Mouse (Mus musculus) midbrain, postnatal 0 days (tissue): ENCODE results near the gene Wdr66. TPM values are rescaled to one million over a fixed set of nuclear protein-coding genes. Genes with fewer than 3 reads are reported as not detected.

Experiments
- ATAC-seq: fragments of 200-750 bp; cut with Nextera tagmentation; 2 replicates; pipeline ENCODE4 v1.8.0; 2017; ENCODE audit warnings: moderate number of reproducible peaks, mild to moderate bottlenecking, moderate TSS enrichment, moderate library complexity; ENCODE audit not compliant: low FRiP score
- DNase-seq: peaks from one replicate; pipeline ENCODE4 v3.0.0-alpha.2; 2015; ENCODE audit warnings: low spot score
- H3K27ac ChIP-seq: fragments of 300-500 bp; sonication (generic); 2 replicates; pipeline ENCODE4 v1.5.1; 2014; ENCODE audit warnings: low read depth, mild to moderate bottlenecking, low read length, mixed read lengths
- H3K27me3 ChIP-seq: fragments of 300-500 bp; sonication (generic); 2 replicates; pipeline ENCODE4 v1.6.1; 2014; ENCODE audit warnings: low read length, control low read depth, mixed read lengths; ENCODE audit not compliant: insufficient read depth
- H3K36me3 ChIP-seq: fragments of 300-500 bp; sonication (generic); 2 replicates; pipeline ENCODE4 v1.6.1; 2014; ENCODE audit warnings: low read length, control low read depth, mixed read lengths; ENCODE audit not compliant: insufficient read depth
- H3K4me1 ChIP-seq: fragments of 300-500 bp; sonication (generic); 2 replicates; pipeline ENCODE4 v1.6.1; 2014; ENCODE audit warnings: mild to moderate bottlenecking, control low read depth, antibody characterized with exemption, low read length, mixed read lengths; ENCODE audit not compliant: insufficient read depth
- H3K4me2 ChIP-seq: fragments of 300-500 bp; sonication (generic); 2 replicates; pipeline ENCODE4 v1.6.1; 2014; ENCODE audit warnings: low read depth, mild to moderate bottlenecking, low read length, mixed read lengths; ENCODE audit not compliant: poor library complexity, severe bottlenecking
- H3K4me3 ChIP-seq: fragments of 300-500 bp; sonication (generic); 2 replicates; pipeline ENCODE4 v1.5.1; 2014; ENCODE audit warnings: low read depth, mild to moderate bottlenecking, low read length, moderate library complexity
- H3K9ac ChIP-seq: fragments of 300-500 bp; sonication (generic); replicated peaks from 2 replicates; pipeline ENCODE4 v1.6.1; 2014; ENCODE audit warnings: mild to moderate bottlenecking, low read length, moderate library complexity, mixed read lengths; ENCODE audit not compliant: poor library complexity, severe bottlenecking
- H3K9me3 ChIP-seq: fragments of 300-500 bp; sonication (generic); 2 replicates; pipeline ENCODE4 v1.6.1; 2016; ENCODE audit warnings: low read length, control low read depth
- CTCF ChIP-seq: IDR thresholded peaks from 2 replicates; pipeline ENCODE4 v1.5.1; 2016; ENCODE audit warnings: antibody characterized with exemption, mild to moderate bottlenecking
- WGBS: fragments of 180-500 bp; shearing (Covaris S2); extraction: QIAGEN DNeasy Blood & Tissue Kit; methylation state at CpG from one replicate; pipeline ENCODE4 v1.1.7; 2014; 5-methylcytosine and 5-hydroxymethylcytosine counted together
- polyA plus RNA-seq: library from polyadenylated mRNA; unstranded; fragments of >200 nt; fragmentation: Nextera tagmentation; extraction: Ambion mirVana; gene quantifications from 2 replicates; pipeline ENCODE4 v1.2.1, GENCODE M21; 2015
- total RNA-seq: library from RNA; depleted of rRNA; stranded (reverse); fragments of >200 nt; gene quantifications from 2 replicates; pipeline ENCODE4 v1.2.3, GENCODE M21; 2014

The Wdr66 gene
- total and polyA plus RNA-seq, 2 experiments from 2014 or later: 2.0 to 2.2 TPM

DNA sequence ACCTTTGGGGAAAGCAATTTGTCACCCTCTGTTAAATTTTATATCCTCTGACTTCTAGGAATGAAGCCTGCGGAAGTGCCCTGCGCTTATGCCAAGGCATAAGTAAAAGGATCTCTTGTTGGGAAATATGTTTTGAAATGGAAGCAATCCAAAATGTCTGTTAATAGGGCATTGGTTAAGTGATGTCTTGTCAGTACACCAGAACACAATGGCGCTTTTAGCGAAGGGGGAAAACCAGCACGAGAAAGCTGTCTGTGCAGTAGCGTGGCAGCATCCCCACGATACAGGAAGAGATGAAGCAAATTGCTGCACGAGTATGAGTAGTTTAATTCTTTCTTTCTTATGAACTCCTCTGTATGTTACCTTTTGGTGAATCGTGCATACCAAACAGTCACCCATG is 42.8 kb downstream of the Wdr66 start:
- no peaks in the 10 kb centered on the region for H3K9me3 ChIP-seq
- ATAC-seq (no peak), DNase-seq (no peak)
- H3K4me3 ChIP-seq: no peak overlapping the region
- WGBS: 76% methylated on average over 9 of the region's 9 CpGs
- no peak overlapping the region for H3K27ac ChIP-seq
- TF ChIP-seq CTCF: no peak
- H3K36me3 ChIP-seq: no peaks in the 10 kb centered on the region
- H3K9ac ChIP-seq: no peak overlapping the region
- H3K4me2 ChIP-seq: no peak overlapping the region
- H3K4me1 ChIP-seq: no peaks in the 10 kb centered on the region
- H3K27me3 ChIP-seq: no peaks in the 10 kb centered on the region

DNA sequence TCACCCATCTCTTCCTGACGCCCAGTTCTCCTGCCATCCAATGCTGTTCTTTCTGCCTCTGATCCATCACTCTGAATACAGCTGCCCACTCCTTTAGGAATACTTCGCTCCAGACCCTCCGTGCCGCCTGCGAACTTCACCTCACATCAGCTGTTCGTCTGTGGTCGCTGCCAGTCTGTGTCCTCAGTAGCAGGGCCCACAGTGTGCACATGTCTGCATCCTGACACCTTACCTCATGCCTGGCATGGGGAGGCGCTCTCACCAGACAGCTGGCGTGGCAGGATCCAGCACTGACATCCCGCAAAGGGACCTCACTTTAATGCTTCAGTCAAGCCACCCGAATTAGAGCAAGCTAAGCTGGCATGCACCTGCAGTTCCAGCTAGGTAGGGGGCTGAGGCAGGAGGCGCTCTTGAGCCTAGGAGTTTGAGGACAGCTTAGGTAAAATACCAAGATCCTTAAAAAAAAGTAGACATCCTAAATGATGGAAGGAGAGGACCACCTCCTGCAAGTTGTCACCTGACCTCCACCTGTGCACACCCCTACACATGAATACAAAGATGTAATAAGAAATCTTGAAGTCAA is 44.4 kb downstream of the Wdr66 start:
- DNase-seq: no peak
- peak; percentile 35 for TF ChIP-seq CTCF
- WGBS: 71% methylated on average over 12 of the region's 12 CpGs

DNA sequence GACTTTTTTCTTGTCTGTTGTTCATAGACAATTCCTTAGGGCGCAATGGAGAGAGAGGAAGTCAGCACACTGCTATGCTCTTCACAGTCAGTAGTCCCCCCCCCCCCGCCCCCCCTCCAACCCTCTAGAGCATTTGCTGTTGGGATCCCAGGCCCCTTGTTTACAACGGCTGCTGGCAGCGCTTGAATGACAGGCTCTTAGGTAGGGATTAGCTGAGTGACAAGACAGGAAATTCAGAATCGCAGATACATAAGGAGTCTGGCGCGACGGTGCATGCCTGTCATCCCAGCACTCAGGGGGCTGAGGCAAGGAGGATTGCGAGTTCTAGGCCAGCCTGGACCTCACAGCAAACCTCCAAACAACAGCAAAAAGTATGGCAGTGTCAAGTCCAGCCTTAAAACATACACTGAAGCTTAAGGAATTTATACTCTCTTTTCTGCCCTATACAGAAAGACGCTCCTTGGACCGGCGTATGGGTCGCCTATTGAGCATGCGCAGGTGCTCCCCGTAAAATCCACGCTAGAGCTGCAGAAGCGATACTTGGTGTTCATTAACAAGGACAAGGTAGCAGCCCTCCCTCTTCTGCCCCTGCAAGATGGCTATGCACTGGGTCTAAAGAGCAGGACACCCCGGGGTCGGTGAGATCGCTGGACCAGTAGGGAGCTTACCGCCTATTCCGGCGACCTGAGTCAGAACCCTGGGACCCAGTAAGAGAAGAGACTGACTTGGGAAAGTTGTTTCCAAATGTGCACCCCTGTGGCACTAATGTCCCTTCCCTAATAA is 45.3 kb downstream of the Wdr66 start:
- WGBS: 58% methylated on average over 23 of the region's 23 CpGs
- no peaks in the 10 kb centered on the region for H3K36me3 ChIP-seq
- H3K27ac ChIP-seq: no peak overlapping the region
- ATAC-seq: no peak
- no peaks in the 10 kb centered on the region for H3K27me3 ChIP-seq
- H3K4me2 ChIP-seq: no peak overlapping the region
- no peak for TF ChIP-seq CTCF
- no peak overlapping the region for H3K4me3 ChIP-seq
- no peaks in the 10 kb centered on the region for H3K4me1 ChIP-seq
- no peak overlapping the region for H3K9ac ChIP-seq
- DNase-seq: no peak
- H3K9me3 ChIP-seq: no peaks in the 10 kb centered on the region

More for the DNA sequence above, 44.4 kb downstream of the Wdr66 start:
- no peaks in the 10 kb centered on the region for H3K27me3 ChIP-seq
- no peaks in the 10 kb centered on the region for H3K4me1 ChIP-seq
- ATAC-seq: no peak
- H3K4me2 ChIP-seq: no peak overlapping the region
- H3K4me3 ChIP-seq: no peak overlapping the region
- H3K9ac ChIP-seq: no peak overlapping the region
- H3K36me3 ChIP-seq: no peaks in the 10 kb centered on the region
- no peak overlapping the region for H3K27ac ChIP-seq
- no peaks in the 10 kb centered on the region for H3K9me3 ChIP-seq

DNA sequence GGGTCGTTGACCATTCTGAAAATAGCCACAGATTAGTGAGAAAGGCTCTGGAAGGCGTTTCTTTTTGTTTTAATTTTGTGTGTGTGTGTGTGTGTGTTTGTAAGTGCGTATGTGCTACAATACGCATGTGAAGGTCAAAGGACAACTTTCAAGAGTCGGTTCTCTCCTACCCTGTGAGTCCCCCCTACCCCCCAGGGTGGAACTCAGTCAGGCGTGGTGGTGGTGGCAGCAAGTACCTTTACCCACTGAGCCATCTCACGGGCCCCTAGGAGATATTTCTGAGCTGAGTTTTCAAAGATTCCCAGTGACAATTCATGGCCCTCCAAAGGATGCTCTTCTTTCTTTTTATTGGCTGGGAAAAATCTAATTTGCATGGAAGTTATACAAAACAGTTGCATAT is 45.9 kb downstream of the Wdr66 start:
- no peaks in the 10 kb centered on the region for H3K36me3 ChIP-seq

DNA sequence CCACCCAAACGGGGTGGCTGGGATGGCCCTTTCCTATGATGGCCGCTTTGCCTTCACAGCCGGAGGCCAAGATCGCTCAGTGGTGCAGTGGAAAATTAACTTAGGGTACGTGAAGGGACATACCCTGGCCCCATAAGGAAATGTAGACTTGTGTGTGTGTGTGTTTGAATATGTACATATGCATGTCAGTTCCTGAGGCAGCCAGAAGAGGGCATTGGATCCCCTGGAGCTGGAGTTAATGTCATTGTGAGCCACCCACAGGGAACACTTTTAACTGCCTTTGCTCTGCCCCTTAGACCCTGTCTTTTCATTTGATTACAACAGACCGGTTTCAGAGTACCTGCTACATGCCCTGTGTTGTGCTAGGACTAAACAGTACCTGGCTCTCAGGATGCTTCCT is 46.6 kb downstream of the Wdr66 start:
- no peaks in the 10 kb centered on the region for H3K4me1 ChIP-seq
- H3K4me3 ChIP-seq: no peak overlapping the region
- WGBS: 93% methylated on average over 6 of the region's 6 CpGs
- no peaks in the 10 kb centered on the region for H3K9me3 ChIP-seq
- ATAC-seq (no peak), DNase-seq (no peak)
- no peak overlapping the region for H3K4me2 ChIP-seq
- H3K36me3 ChIP-seq: no peaks in the 10 kb centered on the region
- peak; percentile 58 for TF ChIP-seq CTCF
- H3K9ac ChIP-seq: no peak overlapping the region
- H3K27ac ChIP-seq: no peak overlapping the region
- no peaks in the 10 kb centered on the region for H3K27me3 ChIP-seq

More for the DNA sequence above, 45.9 kb downstream of the Wdr66 start:
- ATAC-seq (no peak), DNase-seq (no peak)
- 77% methylated on average over 7 of the region's 7 CpGs for WGBS
- Histone ChIP-seq H3K4me1 (no peaks in the 10 kb centered on the region), H3K4me2 (no peak overlapping the region), H3K27me3 (no peaks in the 10 kb centered on the region), H3K9me3 (no peaks in the 10 kb centered on the region), H3K27ac (no peak overlapping the region), H3K9ac (no peak overlapping the region), H3K4me3 (no peak overlapping the region)
- no peak for TF ChIP-seq CTCF

DNA sequence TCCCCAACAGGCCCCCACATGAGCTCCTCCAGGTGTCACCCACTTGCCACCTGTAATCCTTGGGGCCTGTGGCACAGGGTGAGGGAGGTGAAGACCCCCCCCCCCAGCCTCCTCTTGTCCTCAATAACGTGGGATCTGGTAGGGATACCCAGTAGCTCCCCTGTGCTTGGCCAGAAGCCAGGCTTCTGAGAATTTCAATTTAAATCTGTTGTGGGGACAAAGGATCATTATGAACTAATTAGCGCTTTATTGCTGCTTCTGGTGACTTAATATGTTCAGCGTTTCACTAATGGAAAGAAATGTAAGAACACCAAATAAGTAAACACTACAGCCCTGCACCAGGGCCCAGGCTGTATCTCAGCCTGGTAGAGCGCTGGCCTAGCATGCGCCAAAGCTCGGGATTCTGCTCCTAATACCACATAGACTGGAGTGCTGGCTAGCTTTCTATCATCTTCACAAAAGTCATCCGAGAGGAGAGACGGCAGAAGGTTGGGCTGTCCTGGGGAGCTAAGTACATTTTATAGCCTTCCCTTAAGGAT is 48.7 kb downstream of the Wdr66 start:
- H3K9ac ChIP-seq: no peak overlapping the region
- H3K9me3 ChIP-seq: no peaks in the 10 kb centered on the region
- H3K4me2 ChIP-seq: no peak overlapping the region
- ATAC-seq (no peak), DNase-seq (peak; percentile 47)
- H3K27ac ChIP-seq: no peak overlapping the region
- H3K4me1 ChIP-seq: no peaks in the 10 kb centered on the region
- WGBS: 65% methylated on average over 8 of the region's 8 CpGs
- no peak overlapping the region for H3K4me3 ChIP-seq
- TF ChIP-seq CTCF: no peak
- no peaks in the 10 kb centered on the region for H3K36me3 ChIP-seq
- H3K27me3 ChIP-seq: no peaks in the 10 kb centered on the region
